In the genomic region with DNA sequence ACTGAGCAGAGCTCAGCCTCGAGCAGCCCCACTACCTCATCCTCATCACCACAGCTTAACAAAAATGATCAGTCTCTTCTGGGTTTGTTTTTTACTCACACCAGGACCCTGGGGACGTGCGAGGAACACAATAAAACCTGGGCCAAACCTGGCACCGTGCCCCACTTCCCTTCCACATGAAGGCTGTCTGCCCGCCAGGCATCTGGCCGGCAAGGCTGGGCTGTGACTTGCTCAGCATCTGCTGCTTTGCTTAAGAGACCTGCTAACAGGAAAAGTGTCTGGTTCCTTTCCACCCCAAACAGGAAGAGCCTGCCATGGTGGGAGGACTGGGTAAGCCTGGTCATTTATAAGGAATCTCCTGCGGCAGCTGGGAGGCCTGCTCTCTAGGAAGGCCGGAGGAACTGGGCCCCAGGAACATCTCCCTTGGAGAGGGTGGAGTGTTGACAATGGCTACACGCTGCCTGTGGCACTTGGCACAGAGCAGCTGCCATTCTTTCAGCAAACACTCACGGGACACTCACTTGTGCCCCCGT, we compare ENCODE assay signal across 10 mouse cellular contexts. TPM values are rescaled to one million over a fixed set of nuclear protein-coding genes. Genes with fewer than 3 reads are reported as not detected.
A peak's percentile ranks its signal among the peaks of the same experiment; 100 is the strongest.
DNase-seq lines count a peak whose midpoint lies in the region; ATAC-seq and TF ChIP-seq lines count a peak whose summit lies in the region.
"Had no signal": no experiment of that assay in that cellular context is flagged by ENCODE, and none has a peak within 500 bp of the region (broad histone marks: within the 10 kb centered on the region; RNA-seq: fewer than 3 reads in every experiment).

No protein-coding gene starts in this region.

- H3K27me3 ChIP-seq in embryonic facial prominence, embryonic 14.5 days (replicated peaks; ENCODE audit: control insufficient read depth, insufficient read depth, low read length): peaks cover 19% of the 10 kb centered on the region
- peaks cover 24% of the 10 kb centered on the region for H3K27me3 ChIP-seq in heart, postnatal 0 days (ENCODE audit: control insufficient read depth, insufficient read depth, low read length)
- peaks cover 29% of the 10 kb centered on the region for H3K27me3 ChIP-seq in midbrain, embryonic 15.5 days (replicated peaks)

- H3K4me2 ChIP-seq in embryonic facial prominence, embryonic 14.5 days (ENCODE audit: low read depth, low read length): no peak overlapping the region
- no peak overlapping the region for H3K4me2 ChIP-seq in heart, postnatal 0 days (ENCODE audit: low read depth, low read length)
- H3K4me2 ChIP-seq in midbrain, embryonic 15.5 days: no peak overlapping the region

- ATAC-seq in embryonic facial prominence, embryonic 14.5 days (ENCODE audit: low read depth): peak; percentile 39; the same call in 1 of the 2 replicates
- ATAC-seq in heart, postnatal 0 days (ENCODE audit: insufficient read depth, low read depth): peak; percentile 89
- ATAC-seq in midbrain, embryonic 15.5 days (replicated peaks): no peak

- no peaks in the 10 kb centered on the region for H3K9me3 ChIP-seq in embryonic facial prominence, embryonic 14.5 days (ENCODE audit: control insufficient read depth, low read length)
- no peaks in the 10 kb centered on the region for H3K9me3 ChIP-seq in heart, postnatal 0 days (replicated peaks; ENCODE audit: control insufficient read depth, low read length)
- no peaks in the 10 kb centered on the region for H3K9me3 ChIP-seq in midbrain, embryonic 15.5 days

- H3K36me3 ChIP-seq in embryonic facial prominence, embryonic 14.5 days (ENCODE audit: control insufficient read depth, insufficient read depth, low read length): no peaks in the 10 kb centered on the region
- H3K36me3 ChIP-seq in heart, postnatal 0 days (replicated peaks; ENCODE audit: control insufficient read depth, insufficient read depth, low read length): no peaks in the 10 kb centered on the region
- no peaks in the 10 kb centered on the region for H3K36me3 ChIP-seq in midbrain, embryonic 15.5 days (replicated peaks)

- 0 out of 2 replicates have a peak overlapping the region, but pooled peaks have one; percentile 22 for H3K9ac ChIP-seq in embryonic facial prominence, embryonic 14.5 days (ENCODE audit: low read depth, low read length)
- no peak overlapping the region for H3K9ac ChIP-seq in heart, postnatal 0 days (replicated peaks; ENCODE audit: low read depth, low read length)
- H3K9ac ChIP-seq in midbrain, embryonic 15.5 days: no peak overlapping the region

- peaks cover 8% of the 10 kb centered on the region for H3K4me1 ChIP-seq in embryonic facial prominence, embryonic 14.5 days (ENCODE audit: control insufficient read depth, insufficient read depth, low read length)
- H3K4me1 ChIP-seq in heart, postnatal 0 days (ENCODE audit: control insufficient read depth, insufficient read depth): peaks cover 20% of the 10 kb centered on the region
- peaks cover 16% of the 10 kb centered on the region for H3K4me1 ChIP-seq in midbrain, embryonic 15.5 days

- 49% methylated on average over 11 of the region's 11 CpGs for WGBS in embryonic facial prominence, embryonic 14.5 days
- WGBS in heart, postnatal 0 days: 5% methylated on average over 11 of the region's 11 CpGs
- 56% methylated on average over 11 of the region's 11 CpGs for WGBS in midbrain, embryonic 15.5 days

- H3K27ac ChIP-seq in embryonic facial prominence, embryonic 14.5 days (replicated peaks; ENCODE audit: low read depth, low read length): 0 out of 2 replicates have a peak overlapping the region, but pooled peaks have one; percentile 19
- H3K27ac ChIP-seq in heart, postnatal 0 days (ENCODE audit: low read depth): peak overlapping the region; percentile 58
- H3K27ac ChIP-seq in midbrain, embryonic 15.5 days: no peak overlapping the region

- H3K4me3 ChIP-seq in embryonic facial prominence, embryonic 14.5 days (ENCODE audit: low read depth, low read length): no peak overlapping the region
- no peak overlapping the region for H3K4me3 ChIP-seq in heart, postnatal 0 days (ENCODE audit: low read depth, low read length)
- H3K4me3 ChIP-seq in midbrain, embryonic 15.5 days: no peak overlapping the region

- TF ChIP-seq CTCF in heart, postnatal 0 days (IDR thresholded peaks at IDR 0.05; ENCODE audit: low read depth): no peak

- peak; percentile 98 for TF ChIP-seq EP300 in heart, postnatal 0 days (IDR thresholded peaks at IDR 0.05; ENCODE audit: low read depth)

- DNase-seq in layer of hippocampus, adult 11-12 months (ENCODE audit: low spot score): peak; percentile 44
- no peak for DNase-seq in layer of hippocampus, postnatal 25 days (ENCODE audit: extremely low spot score in 1 of 2, low spot score in 1 of 2)
- DNase-seq in NIH3T3 (ENCODE audit: low read depth): peak; percentile 42
- DNase-seq in embryonic facial prominence, embryonic 14.5 days (ENCODE audit: low spot score): peak; percentile 75
- peak; percentile 94 for DNase-seq in heart, postnatal 0 days (ENCODE audit: low spot score)
- peak; percentile 73 to 83 for DNase-seq in lung, adult 18-20 months
- DNase-seq in frontal cortex, postnatal 36 days (ENCODE audit: low spot score in 2 of 2): no peak

RNA-seq across cellular contexts. Expression of gene Mmp28, which starts 4.3 kb away (rescaled TPM):
- 1 to 10 TPM; 2.8 to 3.4 TPM for total RNA-seq in layer of hippocampus, postnatal 25 days (2021)
- 4.3 and 4.7 TPM in 2 replicates for polyA plus RNA-seq in embryonic facial prominence, embryonic 14.5 days (2014; fragmentation: Nextera tagmentation; extraction: Ambion mirVana)
- total RNA-seq in heart, postnatal 0 days (2014; rRNA removed; ENCODE audit: low replicate concordance): 7.8 and 24.7 TPM in 2 replicates
- polyA plus RNA-seq in heart, postnatal 0 days (2015; fragmentation: Nextera tagmentation; extraction: Ambion mirVana): 3.7 and 4.3 TPM in 2 replicates
- 2.9 and 3.4 TPM in 2 replicates for polyA plus RNA-seq in midbrain, embryonic 15.5 days (2015; fragmentation: Nextera tagmentation; extraction: Ambion mirVana)

RNA-seq across cellular contexts. Expression of gene Taf15, which starts 5.7 kb away (rescaled TPM):
- total RNA-seq in layer of hippocampus, postnatal 25 days (2021): 10 to 100 TPM; 61.7 to 80.3 TPM
- polyA plus RNA-seq in embryonic facial prominence, embryonic 14.5 days (2014; fragmentation: Nextera tagmentation; extraction: Ambion mirVana): 7.6 and 9.4 TPM in 2 replicates
- total RNA-seq in heart, postnatal 0 days (2014; rRNA removed; ENCODE audit: low replicate concordance): 1.6 and 6.0 TPM in 2 replicates
- polyA plus RNA-seq in heart, postnatal 0 days (2015; fragmentation: Nextera tagmentation; extraction: Ambion mirVana): 4.2 and 4.7 TPM in 2 replicates
- polyA plus RNA-seq in midbrain, embryonic 15.5 days (2015; fragmentation: Nextera tagmentation; extraction: Ambion mirVana): 12.2 and 12.6 TPM in 2 replicates

RNA-seq across cellular contexts. Expression of gene 1700020L24Rik, which starts 29.7 kb away (rescaled TPM):
- not detected for total RNA-seq in layer of hippocampus, postnatal 25 days (2021)
- polyA plus RNA-seq in embryonic facial prominence, embryonic 14.5 days (2014; fragmentation: Nextera tagmentation; extraction: Ambion mirVana): 0.54 and 0.77 TPM in 2 replicates
- 4.2 TPM in 1 of 2 replicates, not detected in the other for total RNA-seq in heart, postnatal 0 days (2014; rRNA removed; ENCODE audit: low replicate concordance)
- 0.81 and 1.1 TPM in 2 replicates for polyA plus RNA-seq in heart, postnatal 0 days (2015; fragmentation: Nextera tagmentation; extraction: Ambion mirVana)
- 0.68 and 0.70 TPM in 2 replicates for polyA plus RNA-seq in midbrain, embryonic 15.5 days (2015; fragmentation: Nextera tagmentation; extraction: Ambion mirVana)

RNA-seq across cellular contexts. Expression of gene Gas2l2, which starts 37.9 kb away (rescaled TPM):
- under 1 TPM; 0.20 to 0.26 TPM for total RNA-seq in layer of hippocampus, postnatal 25 days (2021)
- polyA plus RNA-seq in embryonic facial prominence, embryonic 14.5 days (2014; fragmentation: Nextera tagmentation; extraction: Ambion mirVana): 0.08 and 0.38 TPM in 2 replicates
- total RNA-seq in heart, postnatal 0 days (2014; rRNA removed; ENCODE audit: low replicate concordance): not detected in 2 replicates
- 0.15 TPM in 1 of 2 replicates, not detected in the other for polyA plus RNA-seq in heart, postnatal 0 days (2015; fragmentation: Nextera tagmentation; extraction: Ambion mirVana)
- polyA plus RNA-seq in midbrain, embryonic 15.5 days (2015; fragmentation: Nextera tagmentation; extraction: Ambion mirVana): 0.36 and 0.54 TPM in 2 replicates
- polyA plus RNA-seq: spleen, adult 2 months had no signal

RNA-seq across cellular contexts. Expression of gene Heatr9, which starts 54.8 kb away (rescaled TPM):
- total RNA-seq in layer of hippocampus, postnatal 25 days (2021): not detected
- not detected in 2 replicates for polyA plus RNA-seq in embryonic facial prominence, embryonic 14.5 days (2014; fragmentation: Nextera tagmentation; extraction: Ambion mirVana)
- not detected in 2 replicates for total RNA-seq in heart, postnatal 0 days (2014; rRNA removed; ENCODE audit: low replicate concordance)
- not detected in 2 replicates for polyA plus RNA-seq in heart, postnatal 0 days (2015; fragmentation: Nextera tagmentation; extraction: Ambion mirVana)
- polyA plus RNA-seq in midbrain, embryonic 15.5 days (2015; fragmentation: Nextera tagmentation; extraction: Ambion mirVana): not detected in 2 replicates
- polyA plus RNA-seq: gonadal fat pad, adult 2 months had no signal

Comparison
In these comparisons a context has a peak if more than half of its experiments do, and no peak if none do; other contexts are left out.
1. DNase-seq: peak in layer of hippocampus, adult 11-12 months (single experiment), NIH3T3 (single experiment), embryonic facial prominence, embryonic 14.5 days (single experiment), heart, postnatal 0 days (single experiment) and lung, adult 18-20 months (2 of 2); none in layer of hippocampus, postnatal 25 days (0 of 2) and frontal cortex, postnatal 36 days (0 of 2).